In the genomic region with DNA sequence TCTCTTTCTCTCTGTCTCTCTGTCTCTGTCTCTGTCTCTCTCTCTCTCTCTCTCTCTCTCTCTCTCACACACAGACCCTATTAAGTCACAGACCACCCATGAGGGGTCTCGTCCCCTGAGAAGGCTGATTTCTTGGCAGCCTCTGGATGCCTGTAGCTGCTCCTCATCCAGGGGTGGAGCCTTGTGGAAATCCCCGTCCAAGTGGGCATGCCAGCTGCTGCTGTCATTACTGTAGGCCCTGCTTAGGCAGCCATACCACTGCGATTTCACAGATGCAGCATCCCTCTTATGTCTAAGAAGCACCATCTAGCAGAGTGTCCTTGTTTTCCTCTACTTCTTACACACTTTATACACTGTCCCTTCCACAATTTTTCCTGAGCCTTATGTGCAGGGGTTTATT, we compare ENCODE assay signal across 19 mouse cellular contexts.
DNase-seq lines count a peak whose midpoint lies in the region; ATAC-seq and TF ChIP-seq lines count a peak whose summit lies in the region.
"Had no signal": no experiment of that assay in that cellular context is flagged by ENCODE, and none has a peak within 500 bp of the region (broad histone marks: within the 10 kb centered on the region; RNA-seq: fewer than 3 reads in every experiment).

No protein-coding gene starts in this region.

- H3ac ChIP-seq in myocyte (ENCODE audit: control insufficient read depth, insufficient read length), result no peak overlapping the region

- H3K4me3 ChIP-seq in lung, embryonic 15.5 days, result no peak overlapping the region
- no peak overlapping the region for H3K4me3 ChIP-seq in lung, postnatal 0 days (ENCODE audit: low read depth, low read length)
- no peak overlapping the region for H3K4me3 ChIP-seq in stomach, embryonic 14.5 days (ENCODE audit: low read depth, low read length)
- H3K4me3 ChIP-seq in stomach, postnatal 0 days (ENCODE audit: low read depth, low read length), result no peak overlapping the region
- H3K4me3 ChIP-seq in myocyte, result no peak overlapping the region
- H3K4me3 ChIP-seq: erythroblast, embryonic 14.5 days; forebrain, embryonic 13.5 days; hindbrain, embryonic 12.5 days; liver, embryonic 13.5 days; midbrain, embryonic 13.5 days had no signal

- no peaks in the 10 kb centered on the region for H3K9me3 ChIP-seq in lung, embryonic 15.5 days
- no peaks in the 10 kb centered on the region for H3K9me3 ChIP-seq in lung, postnatal 0 days (ENCODE audit: low read length)
- H3K9me3 ChIP-seq in stomach, embryonic 14.5 days (ENCODE audit: control insufficient read depth, low read depth, low read length), result no peaks in the 10 kb centered on the region
- no peaks in the 10 kb centered on the region for H3K9me3 ChIP-seq in stomach, postnatal 0 days (ENCODE audit: control insufficient read depth, low read length)
- H3K9me3 ChIP-seq: forebrain, embryonic 13.5 days; hindbrain, embryonic 12.5 days; liver, embryonic 13.5 days; midbrain, embryonic 13.5 days had no signal

- no peak overlapping the region for H3K4me2 ChIP-seq in lung, embryonic 15.5 days
- H3K4me2 ChIP-seq in lung, postnatal 0 days (replicated peaks; ENCODE audit: low read depth, low read length), result no peak overlapping the region
- no peak overlapping the region for H3K4me2 ChIP-seq in stomach, embryonic 14.5 days (replicated peaks; ENCODE audit: low read depth, low read length)
- H3K4me2 ChIP-seq in stomach, postnatal 0 days (replicated peaks; ENCODE audit: low read depth), result no peak overlapping the region
- peak overlapping the region; percentile 14 for H3K4me2 ChIP-seq in myocyte (ENCODE audit: low read depth)
- H3K4me2 ChIP-seq: forebrain, embryonic 13.5 days; hindbrain, embryonic 12.5 days; liver, embryonic 13.5 days; midbrain, embryonic 13.5 days had no signal

- WGBS in lung, embryonic 15.5 days, result 29% methylated on average over 3 of the region's 3 CpGs
- 51% methylated on average over 3 of the region's 3 CpGs for WGBS in lung, postnatal 0 days
- WGBS in stomach, embryonic 14.5 days, result 44% methylated on average over 3 of the region's 3 CpGs
- 44% methylated on average over 3 of the region's 3 CpGs for WGBS in stomach, postnatal 0 days

- DNase-seq in heart, postnatal 4 days, result peak; percentile 11
- no peak for DNase-seq in heart, adult 18-20 months
- DNase-seq in lung, postnatal 0 days (ENCODE audit: low spot score), result no peak
- no peak for DNase-seq in stomach, postnatal 0 days (ENCODE audit: low spot score)
- DNase-seq: cerebellum, adult 9-10 months; gastrocnemius, postnatal 36 days; kidney, adult 8-10 months; kidney, postnatal 25 days; liver, embryonic 13.5 days; thymus, postnatal 14 days had no signal

- 0 out of 2 replicates have a peak, but pooled peaks cover 3% of the 10 kb centered on the region for H3K4me1 ChIP-seq in lung, embryonic 15.5 days
- H3K4me1 ChIP-seq in lung, postnatal 0 days (ENCODE audit: insufficient read depth, low read depth, low read length), result no peaks in the 10 kb centered on the region
- no peaks in the 10 kb centered on the region for H3K4me1 ChIP-seq in stomach, embryonic 14.5 days (ENCODE audit: control insufficient read depth, insufficient read depth, low read length)
- H3K4me1 ChIP-seq in stomach, postnatal 0 days (replicated peaks; ENCODE audit: control insufficient read depth, insufficient read depth), result no peaks in the 10 kb centered on the region
- H3K4me1 ChIP-seq: forebrain, embryonic 13.5 days; hindbrain, embryonic 12.5 days; liver, embryonic 13.5 days had no signal

- no peaks in the 10 kb centered on the region for H3K27me3 ChIP-seq in lung, embryonic 15.5 days
- H3K27me3 ChIP-seq in lung, postnatal 0 days (replicated peaks; ENCODE audit: insufficient read depth, low read length), result no peaks in the 10 kb centered on the region
- H3K27me3 ChIP-seq in stomach, embryonic 14.5 days (ENCODE audit: control insufficient read depth, insufficient read depth, low read length), result no peaks in the 10 kb centered on the region
- no peaks in the 10 kb centered on the region for H3K27me3 ChIP-seq in stomach, postnatal 0 days (ENCODE audit: control insufficient read depth, insufficient read depth, low read length)
- no peaks in the 10 kb centered on the region for H3K27me3 ChIP-seq in myocyte (ENCODE audit: control insufficient read depth, insufficient read depth, insufficient read length)
- H3K27me3 ChIP-seq: CH12.LX; forebrain, embryonic 13.5 days; hindbrain, embryonic 12.5 days; liver, embryonic 13.5 days; midbrain, embryonic 13.5 days had no signal

- TF ChIP-seq EP300 in lung, postnatal 0 days (IDR thresholded peaks at IDR 0.05), result no peak
- TF ChIP-seq EP300 in stomach, postnatal 0 days (optimal IDR thresholded peaks at IDR 0.05), result no peak

- ATAC-seq in lung, embryonic 15.5 days (ENCODE audit: borderline replicate concordance, extremely low read depth, low FRiP score, low TSS enrichment), result 0 out of 2 replicates have a peak, but pooled peaks have one; percentile 64
- ATAC-seq in lung, postnatal 0 days, result no peak
- ATAC-seq in stomach, embryonic 14.5 days (ENCODE audit: insufficient number of reproducible peaks, insufficient read depth, low FRiP score, low read depth), result peak; percentile 18; the same call in 1 of the 2 replicates
- no peak for ATAC-seq in stomach, postnatal 0 days (ENCODE audit: low FRiP score, low TSS enrichment)
- no peak for ATAC-seq in cerebellum, adult (ENCODE audit: insufficient number of reproducible peaks, low FRiP score, low TSS enrichment)
- ATAC-seq: forebrain, embryonic 13.5 days; midbrain, embryonic 13.5 days had no signal

- no peaks in the 10 kb centered on the region for H3K36me3 ChIP-seq in lung, embryonic 15.5 days
- H3K36me3 ChIP-seq in lung, postnatal 0 days (ENCODE audit: insufficient read depth, low read length), result no peaks in the 10 kb centered on the region
- no peaks in the 10 kb centered on the region for H3K36me3 ChIP-seq in stomach, embryonic 14.5 days (ENCODE audit: control insufficient read depth, insufficient read depth, low read length)
- H3K36me3 ChIP-seq in stomach, postnatal 0 days (ENCODE audit: control insufficient read depth, insufficient read depth, low read length), result no peaks in the 10 kb centered on the region
- no peaks in the 10 kb centered on the region for H3K36me3 ChIP-seq in myocyte (ENCODE audit: control insufficient read depth, insufficient read depth)
- H3K36me3 ChIP-seq: hindbrain, embryonic 12.5 days; liver, embryonic 13.5 days; midbrain, embryonic 13.5 days had no signal

- no peak for TF ChIP-seq CTCF in lung, postnatal 0 days (IDR thresholded peaks at IDR 0.05)
- TF ChIP-seq CTCF in stomach, postnatal 0 days (IDR thresholded peaks at IDR 0.05; ENCODE audit: low read depth), result no peak

- H3K9ac ChIP-seq in lung, embryonic 15.5 days, result no peak overlapping the region
- H3K9ac ChIP-seq in lung, postnatal 0 days (replicated peaks; ENCODE audit: low read depth), result no peak overlapping the region
- H3K9ac ChIP-seq in stomach, embryonic 14.5 days (replicated peaks; ENCODE audit: low read depth, low read length), result no peak overlapping the region
- no peak overlapping the region for H3K9ac ChIP-seq in stomach, postnatal 0 days (ENCODE audit: low read length)
- H3K9ac ChIP-seq: forebrain, embryonic 13.5 days; hindbrain, embryonic 12.5 days; liver, embryonic 13.5 days; midbrain, embryonic 13.5 days had no signal

- TF ChIP-seq POLR2A in myocyte (IDR thresholded peaks at IDR 0.05; ENCODE audit: insufficient read length, low read depth), result no peak

- H3K27ac ChIP-seq in lung, embryonic 15.5 days, result no peak overlapping the region
- no peak overlapping the region for H3K27ac ChIP-seq in lung, postnatal 0 days (ENCODE audit: low read length)
- H3K27ac ChIP-seq in stomach, embryonic 14.5 days (ENCODE audit: low read length), result no peak overlapping the region
- no peak overlapping the region for H3K27ac ChIP-seq in stomach, postnatal 0 days (replicated peaks)
- H3K27ac ChIP-seq: forebrain, embryonic 13.5 days; hindbrain, embryonic 12.5 days; liver, embryonic 13.5 days; midbrain, embryonic 13.5 days had no signal

- H3K79me2 ChIP-seq in myocyte (ENCODE audit: control insufficient read depth, insufficient read depth), result no peaks in the 10 kb centered on the region

TF ChIP-seq in myocyte, 11 proteins besides CTCF, POLR2A, EP300 and RAD21:
- TF ChIP-seq TCF12 (IDR thresholded peaks at IDR 0.05; ENCODE audit: insufficient read depth, poor library complexity, severe bottlenecking) (no peak), MYOG (IDR thresholded peaks at IDR 0.05; ENCODE audit: control insufficient read depth in 1 of 3, insufficient read depth in 1 of 3, insufficient read length in 2 of 3, low read depth in 2 of 3) (peak in 1 of 3 experiments; percentile 55), CEBPB (IDR thresholded peaks at IDR 0.05; ENCODE audit: insufficient read depth, poor library complexity, severe bottlenecking) (no peak), TCF3 (IDR thresholded peaks at IDR 0.05; ENCODE audit: insufficient read length, low read depth) (peak; percentile 11), MYOD1 (IDR thresholded peaks at IDR 0.05; ENCODE audit: control insufficient read depth in 1 of 3, insufficient read length in 2 of 3, low read depth in 2 of 3) (peak; percentile 81 to 100 (median 99))

Comparison
In these comparisons a context has a peak if more than half of its experiments do, and no peak if none do; other contexts are left out.
1. ATAC-seq: peak in lung, embryonic 15.5 days (single experiment) and stomach, embryonic 14.5 days (single experiment); none in lung, postnatal 0 days (single experiment), stomach, postnatal 0 days (single experiment) and cerebellum, adult (single experiment).